Mouse (Mus musculus): ENCODE measurements around the gene Hspa1b. TPM values are rescaled to one million over a fixed set of nuclear protein-coding genes. Genes with fewer than 3 reads are reported as not detected.

The Hspa1b gene
- total RNA-seq, 2 experiments from 2014 or later, result 2.8 to 4.5 TPM

DNA sequence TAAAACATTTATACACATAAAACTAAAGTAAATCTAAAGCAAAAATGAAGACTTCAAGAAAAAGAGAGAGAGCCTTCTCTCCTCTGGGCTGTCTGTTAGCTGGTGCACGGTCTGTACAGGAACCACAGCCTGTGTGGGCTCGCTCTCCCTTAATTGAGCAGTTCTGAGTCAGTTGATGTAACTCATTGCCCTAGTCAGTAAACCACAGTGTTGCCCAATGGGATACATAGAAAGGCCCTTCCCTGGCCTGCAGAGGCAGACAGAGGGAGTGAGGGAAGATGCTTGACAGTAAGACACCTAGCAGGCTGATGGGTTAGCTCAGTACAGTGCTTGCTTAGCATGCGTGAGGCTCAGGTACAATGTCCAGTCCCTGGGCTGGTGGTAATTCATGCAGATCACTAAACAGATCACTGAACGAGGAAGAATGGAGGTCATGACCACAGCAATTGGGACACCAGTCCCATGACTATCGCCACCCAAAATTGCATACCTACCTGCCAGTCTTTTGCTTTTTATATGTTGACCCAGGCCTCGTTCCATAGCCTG, 21.0 kb downstream of the Hspa1b start:
- intact Hi-C loops (cut with DNase I), result loop anchor here (10.0 kb wide), 1 partner anchor 47 kb away; the partner anchor contains the start of gene Lsm2
- no peak for DNase-seq

DNA sequence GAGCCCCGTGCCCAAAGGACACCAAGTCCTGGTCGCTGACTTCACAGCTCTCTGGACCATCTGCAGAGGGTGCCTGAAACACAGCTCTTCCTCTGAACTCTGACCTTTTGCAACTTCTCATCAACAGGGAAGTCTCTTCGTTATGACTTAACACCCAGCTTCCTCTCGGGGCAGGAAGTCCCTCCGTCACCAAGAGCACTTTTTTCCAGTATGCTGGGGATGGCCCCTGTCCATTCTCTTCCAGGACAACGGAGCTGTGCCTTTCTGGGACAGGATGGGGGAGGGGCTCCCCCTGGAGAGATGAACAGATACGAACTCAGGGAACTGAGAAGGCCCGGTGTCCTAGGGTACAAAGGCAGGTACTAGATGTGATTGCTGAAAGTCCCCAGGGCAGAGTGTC, 24.2 kb downstream of the Hspa1b start:
- intact Hi-C loops (cut with DNase I), result loop anchor here (5.0 to 10.0 kb wide), 2 partner anchors 50 to 83 kb away; partner anchors contain the start of genes Lsm2, Nelfe and Skiv2l
- DNase-seq, result peak; percentile 15 to 16

DNA sequence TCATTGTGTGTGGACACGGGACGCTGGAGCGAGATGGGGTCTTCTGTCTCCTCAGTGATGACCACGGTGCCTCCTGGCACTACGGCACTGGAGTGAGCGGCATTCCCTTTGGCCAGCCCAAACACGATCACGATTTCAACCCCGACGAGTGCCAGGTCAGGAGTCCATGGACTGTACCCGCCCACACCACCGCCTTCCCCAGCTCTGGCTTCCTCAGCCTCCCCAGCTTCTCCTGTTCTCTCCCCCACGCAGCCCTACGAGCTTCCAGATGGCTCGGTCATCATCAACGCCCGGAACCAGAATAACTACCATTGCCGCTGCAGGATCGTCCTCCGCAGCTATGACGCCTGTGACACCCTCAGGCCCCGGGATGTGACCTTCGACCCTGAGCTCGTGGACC, 25.0 kb downstream of the Hspa1b start:
- intact Hi-C loops (cut with DNase I), result loop anchor here (5.0 to 10.0 kb wide), 2 partner anchors 51 to 82 kb away; partner anchors contain the start of genes Lsm2, Nelfe and Skiv2l
- peak in 1 of 2 experiments; percentile 15 for DNase-seq

DNA sequence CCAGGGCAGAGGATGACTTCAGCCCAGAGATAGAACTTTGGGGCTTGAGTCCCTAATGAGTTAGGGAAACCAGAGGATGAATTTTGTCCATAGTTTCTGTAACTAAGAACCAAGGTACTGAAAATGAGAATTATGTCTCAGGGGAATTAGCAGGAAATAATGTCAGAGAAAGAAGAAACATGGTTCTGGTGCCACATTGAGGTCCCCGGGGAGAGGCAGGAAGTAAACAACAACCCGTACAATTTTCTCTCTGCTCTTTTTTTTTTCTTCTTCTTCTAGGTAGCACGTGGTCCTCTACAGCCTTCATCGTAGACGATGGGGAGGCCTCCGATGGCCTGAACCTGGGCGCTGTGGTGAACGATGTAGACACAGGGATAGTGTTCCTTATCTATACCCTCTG, 26.8 kb downstream of the Hspa1b start:
- intact Hi-C loops (cut with DNase I), result loop anchor here (5.0 to 10.0 kb wide), 2 partner anchors 53 to 80 kb away; partner anchors contain the start of genes Lsm2, Nelfe and Skiv2l
- no peak for DNase-seq

DNA sequence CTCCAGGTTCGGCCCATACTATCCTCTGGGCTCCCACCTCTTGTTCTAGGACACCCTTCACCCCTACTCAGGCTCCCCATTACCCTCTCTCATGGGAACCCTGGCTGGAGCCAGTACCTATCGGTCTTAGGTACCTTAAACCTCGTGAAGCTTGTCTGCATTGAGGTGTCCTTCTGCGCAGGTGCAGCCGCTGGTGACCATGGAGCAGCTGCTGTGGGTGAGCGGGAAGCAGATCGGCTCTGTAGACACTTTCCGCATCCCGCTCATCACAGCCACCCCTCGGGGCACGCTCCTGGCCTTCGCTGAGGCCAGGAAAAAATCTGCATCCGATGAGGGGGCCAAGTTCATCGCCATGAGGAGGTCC, 27.3 kb downstream of the Hspa1b start:
- DNase-seq, result no peak
- intact Hi-C loops (cut with DNase I), result loop anchor here (2.0 to 10.0 kb wide), 4 partner anchors 15 to 79 kb away; partner anchors contain the start of genes C2, Ehmt2, Lsm2 and Nelfe

DNA sequence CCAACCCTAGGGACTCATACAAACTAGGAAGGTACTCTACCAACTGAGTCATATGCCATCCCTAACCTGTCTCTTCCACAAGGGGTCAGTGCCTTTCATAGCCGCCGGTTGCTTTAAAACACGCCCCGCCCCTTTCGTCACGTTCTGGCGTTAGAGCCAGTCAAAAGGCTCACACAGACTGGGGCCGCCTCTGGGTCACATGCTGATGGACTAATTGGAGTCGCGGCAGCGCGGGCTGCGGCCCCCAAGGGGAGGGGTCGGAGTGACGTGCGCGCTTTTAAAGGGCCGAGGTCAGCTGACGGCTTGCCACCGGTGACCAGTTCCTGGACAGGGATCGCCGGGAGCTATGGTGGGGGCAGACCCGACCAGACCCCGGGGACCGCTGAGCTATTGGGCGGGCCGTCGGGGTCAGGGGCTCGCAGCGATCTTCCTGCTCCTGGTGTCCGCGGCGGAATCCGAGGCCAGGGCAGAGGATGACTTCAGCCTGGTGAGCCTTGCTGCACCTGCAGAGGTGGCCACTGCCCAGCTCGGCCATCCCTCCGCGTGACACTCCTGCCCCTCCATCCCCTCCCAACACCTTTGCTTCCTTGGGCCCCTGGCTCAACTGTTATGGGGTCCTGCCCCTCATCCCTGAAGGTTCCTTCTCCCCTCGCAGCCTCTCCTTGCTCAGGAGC, 27.8 kb downstream of the Hspa1b start, which contains the start of gene Neu1:
TSS of gene Neu1 (plus strand) at position 193 of the 674 bp plus-strand sequence.
- peak; percentile 98 for DNase-seq
- intact Hi-C loops (cut with DNase I), result loop anchor here (2.0 to 10.0 kb wide), 4 partner anchors 16 to 79 kb away; partner anchors contain the start of genes C2, Ehmt2, Lsm2 and Nelfe

DNA sequence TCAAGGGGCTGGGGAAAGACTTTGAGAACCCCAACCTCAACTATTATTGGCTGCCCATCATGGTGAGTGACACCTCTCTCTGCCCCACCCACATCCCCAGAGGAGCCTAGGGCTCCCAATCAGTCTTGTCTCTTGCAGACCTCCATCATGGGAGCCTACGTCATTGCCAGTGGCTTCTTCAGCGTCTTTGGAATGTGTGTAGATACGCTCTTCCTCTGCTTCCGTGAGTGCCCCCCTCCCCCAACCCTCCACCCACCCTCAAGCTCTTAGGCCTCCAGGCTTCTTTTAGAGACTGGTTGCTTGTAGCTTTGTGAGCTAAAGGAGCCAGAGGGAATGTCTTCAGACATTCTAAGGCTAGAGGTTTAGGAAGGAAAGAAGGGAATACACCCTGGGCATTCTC, 30.2 kb downstream of the Hspa1b start:
- intact Hi-C loops (cut with DNase I), result no loop called here
- no peak for DNase-seq

DNA sequence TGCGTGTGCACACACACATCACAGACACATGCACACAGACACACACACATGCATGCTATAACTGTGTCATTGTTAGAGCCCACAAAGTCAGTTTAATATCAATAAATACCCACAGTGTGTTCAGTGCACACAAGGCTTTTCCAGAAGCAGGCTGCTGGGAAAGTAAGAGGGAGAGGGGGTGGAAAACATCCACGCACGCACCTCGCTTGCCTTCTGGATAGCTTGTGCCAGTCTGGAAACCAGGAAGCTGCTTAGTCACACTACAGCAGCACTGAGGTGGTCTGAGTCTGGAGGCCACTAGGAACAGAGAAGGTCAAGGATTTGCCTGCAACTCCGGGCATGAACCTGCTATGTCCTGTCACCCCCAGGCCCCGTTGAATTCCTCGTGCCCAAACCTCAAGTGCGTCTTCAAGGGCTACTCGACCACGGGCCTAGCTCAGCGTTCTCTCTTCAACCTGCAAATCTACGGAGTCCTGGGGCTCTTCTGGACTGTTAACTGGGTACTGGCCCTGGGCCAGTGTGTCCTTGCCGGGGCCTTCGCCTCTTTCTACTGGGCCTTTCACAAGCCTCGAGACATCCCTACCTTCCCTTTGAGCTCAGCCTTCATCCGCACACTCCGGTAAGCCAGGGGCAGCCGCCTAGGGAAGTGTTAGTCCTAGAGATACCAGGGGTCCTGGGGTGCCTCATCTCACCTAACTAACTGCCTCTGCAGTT, 31.6 kb downstream of the Hspa1b start:
- DNase-seq, result no peak
- intact Hi-C loops (cut with DNase I), result no loop called here

DNA sequence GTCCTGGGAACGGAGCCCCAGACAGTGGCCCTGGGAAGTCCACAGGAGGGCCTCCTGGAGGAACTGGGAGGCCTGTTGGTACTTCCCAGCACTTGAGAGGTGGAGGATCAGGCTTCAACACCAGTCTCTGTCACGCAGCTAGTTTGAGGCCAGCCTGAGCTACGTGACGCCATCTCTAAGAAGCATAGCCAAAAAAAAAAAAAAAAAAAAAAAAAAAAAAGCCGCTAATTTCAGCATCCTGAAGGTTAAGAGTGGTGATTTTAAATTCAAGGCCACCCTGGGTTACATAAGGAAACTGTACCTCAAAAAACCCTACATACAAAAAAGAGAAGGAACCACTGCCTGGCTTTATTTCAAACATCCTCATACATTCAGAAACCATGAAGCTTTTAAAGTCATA, 34.8 kb downstream of the Hspa1b start:
- no peak for DNase-seq
- intact Hi-C loops (cut with DNase I), result no loop called here

DNA sequence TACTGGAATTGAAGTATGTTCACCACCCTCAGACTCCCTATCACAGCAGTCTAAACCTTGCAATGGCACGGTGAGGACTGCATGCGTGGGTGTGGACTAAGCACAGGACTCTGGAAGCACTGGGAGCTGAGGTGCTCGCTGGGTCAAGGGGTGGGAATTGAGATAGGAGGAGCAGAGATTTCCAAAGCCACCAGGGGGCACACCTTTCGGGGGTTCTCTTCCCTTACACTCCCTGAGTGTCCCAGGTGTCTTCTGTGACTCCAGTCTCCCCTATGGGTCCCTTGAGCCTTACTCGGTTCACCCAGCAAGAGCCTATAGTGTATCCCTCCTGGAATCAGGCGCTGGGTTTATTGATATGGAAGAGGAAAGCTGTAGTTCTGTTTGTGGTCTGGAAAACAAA, 36.1 kb downstream of the Hspa1b start:
- DNase-seq, result no peak
- intact Hi-C loops (cut with DNase I), result no loop called here

DNA sequence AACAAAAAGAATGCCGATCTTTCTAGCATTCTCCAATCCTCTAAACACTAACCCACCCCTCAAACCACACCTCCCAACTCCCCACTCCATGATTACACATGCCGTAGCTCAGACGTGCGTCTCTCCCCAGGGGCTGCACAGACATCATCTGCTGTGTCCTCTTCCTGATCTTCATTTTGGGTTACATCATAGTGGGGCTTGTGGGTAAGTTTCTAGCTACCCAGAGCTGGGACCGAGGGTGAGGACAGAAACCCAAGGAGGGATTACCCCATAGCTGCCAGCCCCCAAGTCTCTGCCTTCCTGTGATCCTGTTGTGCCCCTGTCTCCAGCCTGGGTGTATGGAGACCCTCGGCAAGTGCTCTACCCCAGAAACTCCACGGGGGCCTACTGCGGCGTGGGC, 41.9 kb downstream of the Hspa1b start:
- intact Hi-C loops (cut with DNase I), result no loop called here
- no peak for DNase-seq

DNA sequence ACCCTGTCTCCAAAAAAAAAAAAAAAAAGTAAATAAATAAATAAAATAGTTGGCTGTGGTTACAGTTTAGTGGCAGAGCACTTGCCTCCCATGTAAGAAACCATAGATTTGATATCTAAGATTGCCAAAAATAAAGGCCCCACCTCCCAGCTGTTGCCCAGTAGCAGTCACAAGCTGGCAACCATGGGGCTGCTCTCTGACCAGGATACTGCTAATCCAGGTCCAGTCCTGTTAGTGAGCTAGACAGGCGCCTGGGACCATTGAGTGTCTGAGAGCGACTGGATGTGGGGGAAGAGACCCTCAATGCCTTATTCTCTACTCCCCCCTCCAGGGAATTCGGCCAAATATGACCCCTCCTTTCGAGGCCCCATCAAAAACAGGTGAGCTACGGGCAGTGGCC, 42.7 kb downstream of the Hspa1b start:
- no peak for DNase-seq
- intact Hi-C loops (cut with DNase I), result no loop called here

DNA sequence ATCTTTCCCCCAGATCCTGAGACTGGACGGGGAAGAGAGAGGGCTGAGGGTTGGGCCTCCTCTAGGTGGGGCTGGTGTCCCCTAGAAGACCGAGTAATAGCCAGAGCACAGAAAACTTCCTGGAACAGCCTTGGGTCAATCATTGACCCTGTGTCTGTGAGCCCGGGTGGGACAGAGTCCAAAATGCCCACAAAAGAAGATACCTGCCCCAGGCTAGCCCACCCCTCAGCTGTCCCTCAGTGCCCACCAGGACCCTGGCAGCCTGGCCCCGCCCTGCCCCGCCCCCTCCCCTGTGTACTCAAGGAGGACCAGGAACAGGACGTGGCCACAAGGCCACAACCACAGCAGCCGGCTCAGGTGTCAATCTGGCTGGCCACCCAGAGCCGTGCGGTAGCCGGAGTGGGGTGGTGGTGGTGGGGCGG, 43.6 kb downstream of the Hspa1b start:
- intact Hi-C loops (cut with DNase I), result no loop called here
- no peak for DNase-seq

DNA sequence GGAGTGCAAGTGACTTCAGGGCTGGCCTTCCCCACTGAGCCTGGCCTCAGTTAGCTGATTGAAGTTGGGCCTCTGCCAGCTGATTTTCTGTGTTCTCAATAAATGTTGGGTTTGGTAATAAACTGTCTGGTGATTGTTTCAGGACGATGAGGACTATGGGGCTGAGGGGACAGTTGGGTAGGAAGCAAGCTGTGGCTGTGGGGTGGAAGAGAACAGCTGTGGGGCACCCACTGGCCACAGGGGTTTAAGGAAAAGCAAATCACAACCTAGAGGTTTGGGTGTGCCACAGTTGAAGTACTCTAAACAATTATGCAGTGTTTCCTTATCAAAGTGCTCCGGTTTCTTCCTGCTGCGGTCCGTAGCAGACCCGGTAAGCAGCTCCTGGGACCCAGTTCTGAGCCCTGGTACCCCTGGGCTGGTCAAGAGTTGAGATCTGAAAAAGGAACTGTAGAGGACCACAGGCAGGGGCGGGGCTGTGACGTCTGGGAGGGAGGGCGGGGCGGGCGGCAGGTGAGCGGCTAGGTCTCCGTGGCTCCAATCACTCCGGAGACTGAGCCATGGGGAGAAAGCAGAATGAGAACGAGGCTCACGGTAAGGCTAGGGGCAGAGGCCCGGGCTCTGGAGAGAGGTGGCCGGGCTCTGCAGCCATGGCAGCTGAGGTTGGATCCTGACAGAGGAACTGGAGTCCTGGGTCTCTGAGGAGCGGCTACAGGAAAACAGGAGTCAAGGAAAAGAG, 44.9 kb downstream of the Hspa1b start, which contains the start of gene Slc44a4:
TSS of gene Slc44a4 (plus strand) at position 537 of the 736 bp plus-strand sequence.
- intact Hi-C loops (cut with DNase I), result no loop called here
- no peak for DNase-seq

DNA sequence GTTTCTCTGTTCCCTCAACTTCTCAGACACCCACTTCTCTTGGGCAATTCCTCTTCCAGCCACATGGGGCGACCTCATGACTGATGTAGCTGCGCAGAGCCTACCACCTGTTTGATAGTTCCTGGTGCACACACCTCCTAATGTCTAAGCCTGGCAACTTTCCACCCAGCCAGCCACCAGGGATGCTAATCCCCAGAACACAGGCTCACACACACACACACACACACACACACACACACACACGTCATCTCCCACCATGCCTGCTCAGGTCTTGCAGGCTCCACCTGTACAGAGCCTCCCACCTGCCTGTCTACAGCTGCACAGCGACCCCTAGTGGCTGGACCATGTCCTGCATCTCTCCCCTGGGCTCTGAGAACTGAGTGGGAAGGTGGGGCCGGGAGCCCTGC, 47.1 kb downstream of the Hspa1b start:
- DNase-seq, result peak; percentile 78 to 85
- intact Hi-C loops (cut with DNase I), result loop anchor here (1.0 kb wide), 1 partner anchor 56 kb away; no protein-coding TSS in a partner anchor

DNA sequence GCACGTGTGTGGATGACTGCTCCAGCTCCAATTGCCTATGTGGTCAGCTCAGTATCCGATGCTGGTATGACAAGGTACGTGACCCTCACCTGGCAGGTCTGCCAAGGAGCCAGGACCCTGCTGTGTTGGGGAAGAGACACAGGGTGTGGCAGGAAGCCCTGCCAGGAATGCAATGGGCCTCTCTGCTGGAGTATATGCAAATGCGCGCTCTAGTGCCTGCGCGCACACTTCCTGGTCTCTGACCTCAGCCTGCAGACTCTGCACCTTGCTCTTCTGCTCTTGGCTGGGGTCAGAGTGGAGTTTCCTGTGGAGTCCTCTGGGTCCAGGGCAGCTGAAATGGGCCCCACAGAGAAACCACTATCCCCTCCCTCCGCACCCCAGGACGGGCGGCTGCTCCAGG, 48.1 kb downstream of the Hspa1b start:
- intact Hi-C loops (cut with DNase I), result no loop called here
- DNase-seq, result no peak

Data from heart, postnatal 36 days (tissue).